ENCODE assay signal across 31 mouse cellular contexts in genomic region chr3:33727915-33728314, GRCm38 (mm10).
"Had no signal": no experiment of that assay in that cellular context is flagged by ENCODE, and none has a peak within 500 bp of the region (broad histone marks: within the 10 kb centered on the region; RNA-seq: fewer than 3 reads in every experiment).

No protein-coding gene starts in this region.

- DNase-seq: left cerebral cortex, postnatal 4 days; liver; liver, embryonic 13.5 days; liver, postnatal 0 days; lung, adult 18-20 months; lung, adult 2 months; lung, embryonic 14.5 days; lung, postnatal 10 days; lung, postnatal 14 days; lung, postnatal 36 days; lung, postnatal 4 days; midbrain, embryonic 14.5 days had no signal

- H3K4me1 ChIP-seq: limb, embryonic 10.5 days; limb, embryonic 12.5 days; limb, embryonic 13.5 days; limb, embryonic 15.5 days; liver, embryonic 12.5 days; liver, embryonic 13.5 days; liver, embryonic 15.5 days; lung, embryonic 15.5 days; megakaryocyte, embryonic 14.5 days; midbrain, embryonic 10.5 days; midbrain, embryonic 12.5 days; midbrain, embryonic 13.5 days; midbrain, embryonic 15.5 days; neural tube, embryonic 12.5 days; neural tube, embryonic 13.5 days had no signal

- ATAC-seq: liver, embryonic 12.5 days; liver, postnatal 0 days; lung, postnatal 0 days; midbrain, embryonic 13.5 days; midbrain, embryonic 15.5 days; midbrain, embryonic 16.5 days had no signal

- H3K4me3 ChIP-seq: limb, embryonic 10.5 days; limb, embryonic 12.5 days; limb, embryonic 13.5 days; limb, embryonic 15.5 days; liver, embryonic 12.5 days; liver, embryonic 13.5 days; liver, embryonic 15.5 days; lung, embryonic 15.5 days; megakaryocyte, embryonic 14.5 days; midbrain, embryonic 10.5 days; midbrain, embryonic 12.5 days; midbrain, embryonic 13.5 days; midbrain, embryonic 15.5 days; myocyte; neural tube, embryonic 12.5 days; neural tube, embryonic 13.5 days had no signal

- H3K27ac ChIP-seq: limb, embryonic 10.5 days; limb, embryonic 12.5 days; limb, embryonic 13.5 days; limb, embryonic 15.5 days; liver, embryonic 12.5 days; liver, embryonic 13.5 days; liver, embryonic 14.5 days; liver, embryonic 15.5 days; lung, embryonic 15.5 days; macrophage; midbrain, embryonic 10.5 days; midbrain, embryonic 12.5 days; midbrain, embryonic 13.5 days; midbrain, embryonic 15.5 days; neural tube, embryonic 12.5 days; neural tube, embryonic 13.5 days had no signal
